Mouse (Mus musculus): ENCODE results near the gene Robo1.

Gene Robo1

DNA sequence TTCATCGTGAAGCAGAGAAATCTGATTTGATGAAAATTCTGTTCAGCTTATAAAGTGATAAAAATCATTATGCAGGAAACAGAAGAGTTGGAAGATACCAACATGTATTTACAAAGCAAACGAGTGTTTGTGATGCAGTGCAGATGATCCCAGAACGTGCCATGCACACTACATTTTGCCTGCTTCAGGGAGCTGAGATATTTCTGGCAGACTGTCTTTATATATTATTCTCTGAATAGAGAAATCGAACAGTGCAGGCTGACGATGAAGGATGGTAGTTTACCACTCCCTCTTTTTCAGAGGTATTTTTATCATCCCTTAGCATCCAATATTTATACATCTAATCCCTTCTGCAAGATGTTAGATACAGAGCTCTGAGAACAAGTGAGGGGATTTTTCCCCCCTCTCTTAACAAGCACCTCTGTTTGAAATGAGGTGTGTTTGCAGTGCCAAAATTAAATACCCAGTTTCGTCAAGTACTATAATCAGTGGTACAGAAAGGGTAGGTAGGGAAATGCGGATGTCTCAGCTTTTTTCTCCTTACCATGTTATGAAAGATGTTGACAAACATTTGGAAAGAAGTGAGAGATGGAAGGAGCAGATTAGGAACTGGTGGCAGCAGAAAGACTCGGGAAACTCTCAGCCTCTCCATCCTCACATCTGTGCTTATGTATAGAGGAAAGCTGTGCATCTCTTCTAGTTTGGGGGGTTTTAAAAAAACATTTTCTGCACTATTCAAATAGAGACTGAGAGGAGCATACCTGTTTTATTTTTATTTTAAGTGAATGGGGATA lies at the start of gene Robo1:
Robo1 (plus strand) TSS at position 770 of the 794 bp plus-strand sequence.
- DNase-seq (ENCODE audit: low spot score in 2 of 2): no peak

DNA sequence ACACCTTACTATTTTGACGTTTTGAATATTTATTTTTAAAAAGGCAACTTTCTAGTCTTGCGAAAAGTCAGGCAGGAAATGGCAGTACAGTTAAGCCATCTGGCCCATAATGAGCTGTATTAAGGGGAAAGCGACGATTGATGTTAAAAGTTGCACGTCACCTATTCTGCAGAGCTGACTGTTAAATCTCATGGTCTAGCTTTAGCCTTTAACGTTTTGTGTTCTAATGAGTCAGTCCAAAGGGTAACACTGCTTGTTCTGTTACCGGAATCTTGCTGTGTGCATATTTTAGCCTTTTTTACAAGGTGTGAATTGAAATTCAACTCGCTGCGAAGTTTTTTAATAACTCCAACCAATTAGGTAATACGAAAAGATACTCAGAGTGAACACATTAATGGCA lies 40.3 kb upstream of the Robo1 start:
- DNase-seq (ENCODE audit: low spot score in 2 of 2): no peak

DNA sequence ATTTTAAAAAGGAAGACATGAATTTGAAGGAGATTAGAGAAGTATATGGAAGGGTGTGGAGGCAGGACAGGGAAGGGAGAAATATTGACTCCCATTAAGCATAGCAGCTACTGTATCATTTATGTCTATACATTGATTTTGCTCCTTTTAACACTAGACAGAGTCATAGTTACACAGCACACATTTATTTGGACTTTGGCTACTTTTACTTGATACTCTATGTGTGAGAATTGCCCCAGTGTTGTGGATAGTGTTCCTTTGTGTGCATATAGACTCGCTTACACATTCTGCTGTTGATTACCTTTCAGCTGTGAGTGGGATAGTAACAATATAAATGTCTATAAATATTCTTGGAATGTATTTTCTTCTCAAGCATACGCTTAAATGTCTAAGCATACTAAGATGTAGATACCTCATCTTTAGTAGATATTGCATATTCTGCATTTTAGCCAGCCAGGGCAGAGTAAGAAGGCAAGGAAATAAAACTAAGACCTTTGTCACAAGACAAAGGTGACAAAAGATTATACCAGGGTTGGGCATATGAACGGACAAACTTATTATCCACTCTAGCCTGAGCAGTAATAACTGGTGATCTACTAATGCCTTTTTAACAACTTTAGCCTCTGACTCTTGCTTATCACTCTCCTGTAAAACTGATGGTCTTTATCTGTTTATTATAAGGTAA lies 31.6 kb upstream of the Robo1 start:
- no peak for DNase-seq (ENCODE audit: low spot score in 2 of 2)

DNA sequence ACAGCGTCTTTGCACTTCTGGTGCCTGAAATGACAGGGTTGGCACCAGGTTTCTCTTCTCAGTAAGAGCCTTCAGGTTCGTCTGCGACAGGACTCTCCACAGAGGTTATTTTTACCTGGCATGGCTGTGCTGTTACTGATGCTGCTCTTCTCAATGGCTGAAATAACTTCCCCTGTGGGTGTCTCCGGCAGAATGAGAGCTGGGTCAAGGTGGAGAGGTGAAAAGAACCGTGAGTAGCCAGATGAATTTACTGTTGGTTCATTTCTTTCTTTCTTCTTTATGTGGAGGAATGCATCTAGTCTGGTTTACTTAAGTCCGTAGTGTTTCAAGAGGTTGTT lies 194 bp downstream of the Robo1 start:
- no peak for DNase-seq (ENCODE audit: low spot score in 2 of 2)

DNA sequence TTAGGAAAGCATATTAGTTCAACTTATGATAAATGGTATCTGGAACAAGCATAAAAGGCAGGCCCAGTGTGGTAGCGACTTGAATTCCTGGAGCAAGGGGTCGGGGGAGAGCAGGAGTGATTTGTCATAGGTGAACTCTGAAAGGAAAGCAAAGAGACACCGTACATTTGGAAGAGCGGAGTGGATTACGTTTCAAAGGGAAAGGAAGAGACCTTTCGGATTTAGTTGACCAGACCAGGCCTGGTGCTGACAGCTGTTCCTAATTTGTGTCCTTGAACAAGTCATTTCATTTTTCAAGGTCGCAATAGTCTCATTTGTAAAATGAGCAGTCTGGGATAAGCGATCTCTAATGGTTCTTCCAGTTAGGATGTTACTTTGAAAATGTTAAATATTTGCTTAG lies 19.2 kb downstream of the Robo1 start:
- no peak for DNase-seq (ENCODE audit: low spot score in 2 of 2)

DNA sequence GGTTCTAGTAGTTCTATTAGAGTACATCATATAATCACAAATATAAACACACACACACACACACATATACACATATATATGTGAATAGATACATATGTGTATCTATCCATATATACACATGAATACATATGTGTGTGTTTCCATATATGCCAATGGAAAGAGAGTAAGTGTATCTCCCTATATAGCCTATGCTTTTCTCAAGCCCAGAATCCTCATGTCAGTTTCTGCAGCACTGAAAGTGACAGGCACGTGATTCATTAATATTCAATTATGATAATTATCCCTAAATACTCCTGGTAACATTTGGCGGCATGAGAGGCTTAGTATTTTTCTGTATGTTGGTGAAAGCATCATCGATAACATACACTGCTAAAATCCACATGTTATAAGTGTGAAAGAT lies 20.5 kb downstream of the Robo1 start:
- DNase-seq (ENCODE audit: low spot score in 2 of 2): no peak

DNA sequence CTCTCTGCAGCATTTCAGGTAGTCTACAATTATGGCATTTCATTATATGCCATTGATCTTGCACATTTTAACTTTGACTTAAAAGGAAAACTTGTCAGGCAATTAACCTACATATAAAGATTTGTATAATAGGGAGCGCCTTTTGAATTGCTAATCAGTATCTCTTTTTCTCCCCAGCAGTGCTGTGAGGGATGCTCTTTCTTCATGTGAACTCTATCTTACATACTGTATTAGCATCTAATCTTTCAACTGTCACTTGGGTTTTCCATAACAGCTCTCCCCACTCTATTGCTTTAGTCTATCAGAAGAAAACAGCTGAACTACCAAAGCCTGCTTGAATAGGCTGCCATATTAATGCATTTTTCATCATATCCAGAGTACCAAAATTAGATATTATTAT lies 29.7 kb downstream of the Robo1 start:
- no peak for DNase-seq (ENCODE audit: low spot score in 2 of 2)

DNA sequence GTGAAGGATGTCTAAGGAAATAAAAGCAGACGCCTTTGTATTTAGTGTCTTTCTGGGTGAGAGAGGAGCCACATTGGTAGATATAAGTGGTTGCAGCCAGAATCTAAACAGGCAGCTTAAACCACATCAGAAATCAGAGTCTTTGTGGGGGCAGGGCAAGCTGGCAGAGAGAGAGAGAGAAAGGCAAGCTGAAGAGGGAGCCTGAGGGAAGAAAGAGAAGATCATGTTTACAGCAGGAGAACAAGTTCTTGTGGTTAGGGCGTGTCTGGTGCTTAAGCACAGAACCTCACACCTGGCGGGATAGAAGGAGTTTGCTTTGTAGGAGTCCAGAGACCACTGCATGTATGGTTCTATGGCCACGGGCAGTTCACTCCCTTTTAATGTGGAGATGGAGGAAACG lies 42.3 kb downstream of the Robo1 start:
- DNase-seq (ENCODE audit: low spot score in 2 of 2): no peak

DNA sequence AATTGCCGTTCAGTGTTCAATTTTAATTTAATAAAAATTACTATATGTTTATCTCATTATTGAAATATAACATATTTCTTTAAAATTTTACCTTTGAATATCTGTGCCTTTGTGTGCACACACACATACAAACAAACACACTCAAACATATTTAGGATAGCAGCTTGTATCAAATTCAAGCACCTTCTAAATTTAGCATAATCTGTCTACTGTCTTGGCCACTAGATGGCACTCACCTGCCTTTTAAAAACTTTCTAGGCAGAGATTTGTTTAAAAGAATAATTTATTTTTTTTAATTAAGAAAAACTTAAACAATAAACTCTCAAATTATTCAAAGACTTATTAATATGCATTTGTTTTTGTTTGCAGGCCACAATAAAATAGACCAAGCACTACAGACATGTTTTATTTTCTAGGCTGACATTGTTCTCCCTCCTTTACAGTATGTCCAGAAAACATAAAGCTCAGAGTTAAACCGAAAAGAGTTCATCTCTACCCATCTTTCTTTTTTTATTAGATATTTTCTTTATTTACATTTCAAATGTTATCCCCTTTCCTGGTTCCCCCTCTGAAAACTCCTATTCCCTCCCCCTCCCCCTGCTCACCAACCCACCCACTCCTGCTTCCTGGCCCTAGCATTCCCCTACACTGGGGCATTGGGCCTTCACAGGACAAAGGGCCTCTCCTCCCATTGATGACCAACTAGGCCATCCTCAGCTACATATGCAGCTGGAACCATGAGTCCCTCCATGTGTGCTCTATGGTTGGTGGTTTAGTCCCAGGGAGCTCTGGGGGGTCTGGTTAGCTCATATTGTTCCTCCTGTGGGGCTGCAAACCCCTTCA lies 48.6 kb downstream of the Robo1 start:
- DNase-seq (ENCODE audit: low spot score in 2 of 2): peak in 1 of 2 experiments; percentile 6

DNA sequence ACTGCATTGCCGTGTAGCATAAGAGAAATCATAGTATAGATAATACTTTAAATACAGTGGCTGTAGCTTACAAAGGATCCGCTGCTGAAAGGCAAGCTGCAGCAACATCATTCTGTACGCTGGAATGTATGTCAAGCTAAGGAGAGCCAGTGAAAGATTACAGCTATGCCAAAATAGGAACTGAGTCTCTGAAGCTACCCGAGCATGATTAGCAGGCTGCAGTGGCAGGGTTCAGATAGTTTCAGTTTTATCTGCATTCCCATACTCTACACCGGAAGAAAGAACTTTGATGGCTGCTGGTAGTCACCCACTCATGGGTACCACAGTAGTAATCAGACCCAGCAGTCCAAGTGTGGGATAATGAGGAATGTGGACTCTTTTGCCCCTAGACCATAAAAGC lies 68.8 kb downstream of the Robo1 start:
- no peak for DNase-seq (ENCODE audit: low spot score in 2 of 2)

DNA sequence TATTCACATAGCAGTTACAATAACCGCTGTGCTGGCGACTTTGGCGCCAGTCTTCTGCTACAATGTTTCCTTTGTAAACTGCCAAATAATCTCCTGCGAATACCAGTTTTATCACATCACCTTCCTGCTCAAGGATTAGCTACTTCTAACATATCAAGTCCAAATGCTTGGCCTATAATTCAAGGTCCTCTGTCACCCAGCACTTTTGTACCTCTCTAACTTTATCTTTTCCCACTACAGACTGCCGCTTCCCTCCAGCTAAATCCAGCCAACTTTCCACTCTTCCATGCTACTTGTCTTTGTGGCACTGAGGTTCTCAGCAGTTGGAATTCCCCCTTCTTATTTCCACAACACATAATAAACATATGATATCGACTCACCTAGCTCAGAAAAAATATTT lies 73.7 kb downstream of the Robo1 start:
- DNase-seq (ENCODE audit: low spot score in 2 of 2): no peak

DNA sequence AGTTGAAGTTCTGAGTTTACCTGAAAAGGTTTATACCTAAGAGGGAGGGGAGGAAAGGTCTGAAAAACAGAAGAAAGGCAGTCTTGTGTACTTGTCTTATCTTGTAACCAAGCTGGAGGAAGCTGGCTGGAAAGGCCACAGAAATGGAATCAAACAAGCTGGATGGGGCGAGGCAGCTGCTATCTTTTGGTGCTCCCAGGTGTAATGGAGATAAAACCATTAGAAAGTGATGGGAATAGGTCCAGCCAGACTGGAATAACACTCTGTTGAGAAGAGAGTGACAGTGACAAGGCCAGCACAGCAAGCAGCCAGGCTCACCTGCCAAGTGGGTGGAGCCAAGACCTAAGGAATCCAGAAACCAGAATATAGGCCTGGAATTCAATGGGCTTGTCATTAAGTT lies 75.5 kb downstream of the Robo1 start:
- no peak for DNase-seq (ENCODE audit: low spot score in 2 of 2)

DNA sequence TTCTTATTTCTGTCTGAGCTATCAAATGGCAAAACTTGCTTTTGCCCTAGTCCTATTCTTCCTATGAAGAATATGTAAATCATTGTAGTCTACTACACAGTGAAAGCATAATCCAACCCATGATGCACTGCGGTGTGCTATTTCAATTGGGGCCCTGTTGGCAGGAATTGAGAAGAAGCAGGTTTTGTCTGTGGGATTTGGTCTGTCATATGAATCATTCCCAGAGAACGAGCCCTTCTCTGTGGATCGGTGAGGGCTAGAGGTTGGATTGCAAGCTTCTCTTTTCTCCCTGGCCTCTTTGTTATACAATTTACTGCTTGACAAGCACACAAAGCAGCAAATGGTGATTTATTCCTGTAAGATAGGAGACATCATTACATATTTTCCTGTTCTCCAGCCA lies 85.4 kb downstream of the Robo1 start:
- no peak for DNase-seq (ENCODE audit: low spot score in 2 of 2)

DNA sequence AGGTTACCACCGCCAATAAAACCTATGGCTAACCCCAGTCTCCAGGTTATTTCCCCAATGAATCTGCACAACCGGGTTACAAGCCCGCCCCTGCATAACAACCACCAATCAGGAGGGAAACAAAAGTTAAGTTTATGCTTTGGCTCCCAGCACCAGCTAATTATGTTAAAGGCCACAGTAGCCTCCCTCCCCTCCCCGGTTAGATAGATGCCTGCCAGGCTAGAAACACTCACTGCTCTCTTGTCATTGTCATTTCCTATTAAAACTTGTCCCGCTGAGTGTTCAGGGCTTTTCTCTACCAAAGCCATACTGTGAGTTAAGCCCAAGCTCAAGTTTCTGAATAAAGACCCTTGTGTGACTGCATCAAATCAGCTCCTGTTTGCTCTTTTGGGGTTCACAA lies 90.7 kb downstream of the Robo1 start:
- no peak for DNase-seq (ENCODE audit: low spot score in 2 of 2)

DNA sequence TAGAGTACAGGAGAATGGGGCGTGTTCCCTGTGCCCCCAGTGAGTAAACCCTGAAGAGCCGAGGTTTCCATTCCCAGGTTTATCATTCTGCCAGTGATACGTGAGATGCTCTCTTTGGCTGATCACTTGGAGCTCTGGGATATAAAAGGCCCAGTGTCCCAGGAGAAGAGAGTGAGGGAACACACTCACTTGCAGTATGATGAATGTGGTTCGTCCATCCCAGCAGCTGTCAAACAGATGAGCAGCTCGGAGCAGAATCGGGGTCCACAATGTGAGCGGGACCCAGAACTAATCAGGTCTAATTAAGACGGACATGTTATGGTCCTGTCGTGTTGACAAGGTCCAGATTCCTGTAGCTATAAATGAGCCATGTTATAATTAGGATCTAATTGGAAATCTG lies 94.3 kb downstream of the Robo1 start:
- no peak for DNase-seq (ENCODE audit: low spot score in 2 of 2)

DNA sequence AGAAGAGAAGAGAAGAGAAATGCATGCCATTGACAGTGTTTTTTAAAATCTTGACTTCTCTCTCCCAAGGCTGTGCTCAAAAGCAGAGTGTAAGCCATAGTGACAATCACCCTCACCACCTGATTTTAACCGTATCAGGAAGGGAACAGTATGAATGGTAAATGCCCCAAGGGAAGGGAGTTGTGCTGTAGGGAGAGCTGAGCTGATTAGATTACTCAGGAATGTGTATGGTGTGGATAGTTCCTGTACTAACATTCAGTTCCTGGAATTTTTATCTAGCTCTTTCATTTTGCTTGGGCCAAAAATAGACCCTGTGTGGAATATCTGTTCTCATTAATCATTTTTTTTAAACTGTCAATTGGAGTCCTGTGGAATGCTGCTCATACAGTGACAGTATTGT lies 101.7 kb downstream of the Robo1 start:
- DNase-seq (ENCODE audit: low spot score in 2 of 2): no peak

DNA sequence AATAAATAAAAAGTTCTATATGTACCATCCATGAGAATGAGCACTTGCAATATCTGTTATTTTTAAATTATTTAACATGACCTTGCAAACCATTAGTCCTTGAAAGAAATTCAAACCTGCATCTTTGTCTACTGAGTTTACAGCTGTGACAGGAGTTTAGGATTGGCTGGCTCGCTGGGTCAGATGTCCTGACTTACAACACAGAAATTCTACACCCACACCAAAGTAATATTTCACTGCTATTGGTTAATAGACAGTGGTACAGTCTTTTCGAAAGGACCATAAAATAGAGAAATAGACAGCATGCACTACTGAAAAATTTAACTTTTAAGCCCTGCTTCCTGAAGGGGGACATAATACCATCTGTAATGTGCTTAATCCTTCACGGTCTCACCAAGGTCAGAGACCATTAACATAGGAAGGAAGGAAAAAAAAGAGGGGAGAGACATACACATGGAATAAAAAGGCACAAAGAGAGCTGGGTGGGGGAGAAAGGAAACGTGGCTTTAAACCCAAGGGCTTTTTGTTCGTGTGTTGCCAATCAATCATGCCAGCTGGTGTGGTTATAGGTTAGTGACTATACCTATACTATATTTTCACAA lies 103.7 kb downstream of the Robo1 start:
- no peak for DNase-seq (ENCODE audit: low spot score in 2 of 2)

DNA sequence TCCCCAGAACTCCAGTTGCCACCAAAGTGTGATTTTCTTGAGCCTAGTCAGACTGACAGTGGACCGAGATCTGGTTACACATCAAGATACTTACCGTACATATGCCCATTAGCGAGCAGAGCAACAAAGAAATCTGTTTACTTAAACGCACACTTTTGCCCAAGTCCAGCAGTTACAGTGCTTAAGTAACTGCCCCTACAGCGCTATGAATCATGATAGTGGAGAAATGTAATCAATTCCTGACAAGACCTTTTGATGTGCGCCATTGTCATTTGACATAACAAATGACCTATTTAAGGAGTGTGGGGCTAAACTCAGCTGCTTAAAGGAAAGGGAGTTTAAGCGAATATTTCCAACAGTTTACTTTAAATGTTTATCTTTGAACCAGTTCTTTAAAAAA lies 104.8 kb downstream of the Robo1 start:
- no peak for DNase-seq (ENCODE audit: low spot score in 2 of 2)

DNA sequence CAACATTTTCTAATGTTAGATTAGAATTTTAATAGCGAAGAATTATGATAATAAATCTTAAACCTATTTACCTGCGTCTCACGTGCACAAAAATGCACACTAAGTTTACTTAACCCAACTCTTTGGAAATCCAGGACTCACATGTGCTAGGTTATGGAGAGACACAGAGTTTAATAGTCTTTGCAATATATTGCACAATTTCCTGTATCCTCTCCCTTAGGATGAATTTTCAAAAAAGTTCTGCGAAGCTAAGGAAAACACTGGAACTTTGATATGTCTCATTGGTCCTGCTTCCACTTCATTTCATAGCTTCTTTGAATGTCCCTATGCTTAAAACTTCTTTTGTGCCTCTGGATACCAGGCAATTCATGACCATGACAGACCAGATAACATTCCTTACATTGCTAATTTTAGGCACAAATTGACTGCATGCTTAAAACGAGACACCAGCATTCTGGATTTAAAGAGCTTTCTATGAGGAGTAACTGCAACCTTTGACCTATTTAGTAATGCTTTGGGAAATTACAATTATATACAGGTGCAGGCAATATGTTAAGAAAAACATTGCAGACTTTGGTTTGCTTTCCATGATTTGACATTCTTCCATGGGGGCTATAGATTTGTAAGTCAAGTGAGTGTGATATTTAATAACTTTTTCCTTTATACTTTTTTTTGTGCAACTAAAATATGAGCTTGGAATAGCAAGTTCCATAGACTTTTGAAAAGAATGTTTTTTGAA lies 111.4 kb downstream of the Robo1 start:
- no peak for DNase-seq (ENCODE audit: low spot score in 2 of 2)

DNA sequence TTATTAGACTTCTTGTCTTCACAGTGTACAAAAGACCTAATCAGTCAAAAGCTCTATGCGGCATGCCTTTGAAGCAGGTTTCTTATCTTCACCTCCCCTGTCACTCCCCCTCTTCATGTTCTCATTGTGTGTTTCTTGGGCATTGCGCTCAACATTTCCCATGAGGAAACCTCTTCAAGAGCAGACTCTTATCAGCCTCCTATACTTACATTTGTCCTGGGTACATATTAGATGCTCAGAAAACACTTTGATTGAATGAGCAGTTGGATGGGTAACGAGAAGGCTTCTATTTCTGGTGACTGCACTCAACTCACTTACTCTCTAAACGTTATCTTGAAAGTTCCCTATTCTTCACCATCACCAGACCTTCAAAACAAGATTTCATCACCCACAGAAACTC lies 114.3 kb downstream of the Robo1 start:
- no peak for DNase-seq (ENCODE audit: low spot score in 2 of 2)

DNA sequence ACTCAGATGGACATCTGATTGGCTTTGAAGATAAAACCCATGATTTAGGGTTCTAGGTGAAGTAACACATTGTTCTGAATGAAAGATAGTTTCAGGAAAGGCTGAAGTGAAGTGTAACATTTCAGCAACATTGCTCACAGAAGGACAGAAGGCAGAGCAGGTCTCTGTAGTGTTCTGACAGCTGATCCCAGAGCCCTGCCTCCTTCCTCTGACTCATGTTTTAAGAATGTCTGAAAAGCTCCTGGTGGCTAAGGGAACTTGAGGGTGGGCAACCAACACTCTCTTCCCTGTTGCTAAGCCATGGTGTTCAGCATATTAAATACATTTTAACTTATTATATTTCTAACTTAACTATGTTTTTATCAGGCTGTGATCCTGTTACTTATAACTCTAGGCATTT lies 126.3 kb downstream of the Robo1 start:
- no peak for DNase-seq (ENCODE audit: low spot score in 2 of 2)

All from cerebellum, postnatal 4 days (tissue).